Mouse (Mus musculus): ENCODE measurements around the gene Hoxd12.

The Hoxd12 gene

GRCm38 (mm10) chr2:74674881-74675665, at the start of gene Hoxd12:
TSS of gene Hoxd12 (plus strand) at chr2:74675013.
- DNase-seq, result no peak

- DNase-seq, result no peak
Measured at GRCm38 (mm10) chr2:74635412-74635811, 39.4 kb upstream of the Hoxd12 start.

DNA sequence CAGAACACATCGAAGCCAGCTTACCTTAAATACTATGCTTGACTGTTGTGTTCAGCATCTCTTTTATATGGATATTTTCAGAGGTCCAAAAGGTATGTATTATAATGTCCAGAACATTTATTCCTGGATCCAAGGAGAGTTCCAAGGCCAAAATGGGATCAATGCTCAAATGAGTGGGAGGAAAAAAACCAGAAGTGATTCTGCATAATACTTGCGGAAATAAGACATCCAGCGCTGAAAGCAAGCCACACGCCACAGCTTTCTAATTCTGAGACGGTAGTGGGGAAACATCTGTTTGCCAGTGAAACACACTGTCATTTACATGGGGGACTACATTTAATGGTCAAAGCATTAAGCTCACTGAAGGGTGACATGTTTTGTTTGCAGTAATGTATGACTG, 32.4 kb upstream of the Hoxd12 start:
- no peak for DNase-seq

DNA sequence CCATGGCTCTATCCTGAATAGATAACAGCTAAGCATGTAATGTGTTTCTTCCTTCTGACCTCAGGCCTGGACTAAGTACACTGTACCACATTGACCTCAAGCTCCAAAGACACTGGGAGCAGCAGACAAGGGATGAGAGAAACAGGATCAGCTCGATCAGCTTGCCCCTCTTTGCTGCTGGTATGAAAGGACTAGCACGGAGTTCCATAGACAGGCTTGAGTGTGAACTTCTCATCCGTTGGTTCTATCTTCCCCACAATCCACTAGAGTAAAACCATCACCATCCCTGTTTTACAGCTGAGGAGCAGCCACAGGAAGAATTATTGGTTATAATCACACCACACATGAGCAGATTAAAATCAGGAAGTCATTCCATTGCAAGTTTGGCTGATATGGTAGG, 29.2 kb upstream of the Hoxd12 start:
- no peak for DNase-seq

GRCm38 (mm10) chr2:74647082-74647864, 27.5 kb upstream of the Hoxd12 start:
- no peak for DNase-seq

DNA sequence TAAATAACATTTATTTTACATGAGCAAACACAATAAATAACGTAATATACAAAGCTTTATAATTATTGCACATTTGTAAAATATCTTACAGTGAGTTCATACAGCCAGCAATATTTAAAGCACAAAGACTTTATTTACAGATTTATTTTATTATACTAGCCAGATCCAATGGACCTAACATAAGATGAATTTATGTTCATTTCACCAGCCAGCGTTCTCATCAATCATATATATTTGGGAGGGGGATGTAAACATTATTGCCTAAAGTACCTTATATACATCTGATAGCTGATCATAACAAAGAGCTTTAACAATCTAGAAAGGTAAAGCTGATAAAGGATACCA, 21.8 kb upstream of the Hoxd12 start:
- peak in 1 of 2 experiments; percentile 4 for DNase-seq

DNA sequence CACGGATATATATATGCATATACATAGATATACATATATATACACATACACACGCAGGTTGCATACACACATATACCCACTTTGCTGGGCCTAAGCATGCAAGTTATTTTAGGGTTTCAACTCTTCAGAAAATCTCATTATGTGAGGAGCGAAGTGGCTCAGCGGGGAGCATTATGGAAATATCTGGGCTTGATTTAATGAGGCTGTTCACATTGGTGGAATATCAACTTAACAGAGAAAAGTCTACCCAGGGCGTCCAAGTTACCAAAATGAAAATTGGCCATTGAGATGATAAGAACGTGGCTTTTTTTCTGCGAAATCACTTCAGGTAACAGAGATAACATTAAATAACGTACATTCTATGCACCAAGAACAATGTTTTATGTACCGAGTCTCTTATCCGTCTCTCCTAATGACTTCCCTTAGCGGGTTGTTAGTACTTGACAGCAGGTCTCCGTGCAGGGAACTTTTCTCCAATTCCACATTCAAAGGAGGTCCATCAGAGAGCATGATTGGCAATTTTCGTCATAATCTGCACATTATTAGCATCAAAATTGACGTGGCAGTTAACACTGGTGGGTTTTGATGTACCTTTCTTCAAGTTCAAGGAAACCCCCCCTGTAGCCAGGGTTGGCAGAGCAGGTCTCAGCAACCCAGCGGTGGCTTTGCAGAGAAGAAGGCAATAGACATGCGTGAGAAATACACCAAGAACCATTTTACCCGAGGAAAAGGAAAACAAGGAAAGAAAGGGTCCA, 20.9 kb upstream of the Hoxd12 start:
- DNase-seq, result peak; percentile 12 to 40

DNA sequence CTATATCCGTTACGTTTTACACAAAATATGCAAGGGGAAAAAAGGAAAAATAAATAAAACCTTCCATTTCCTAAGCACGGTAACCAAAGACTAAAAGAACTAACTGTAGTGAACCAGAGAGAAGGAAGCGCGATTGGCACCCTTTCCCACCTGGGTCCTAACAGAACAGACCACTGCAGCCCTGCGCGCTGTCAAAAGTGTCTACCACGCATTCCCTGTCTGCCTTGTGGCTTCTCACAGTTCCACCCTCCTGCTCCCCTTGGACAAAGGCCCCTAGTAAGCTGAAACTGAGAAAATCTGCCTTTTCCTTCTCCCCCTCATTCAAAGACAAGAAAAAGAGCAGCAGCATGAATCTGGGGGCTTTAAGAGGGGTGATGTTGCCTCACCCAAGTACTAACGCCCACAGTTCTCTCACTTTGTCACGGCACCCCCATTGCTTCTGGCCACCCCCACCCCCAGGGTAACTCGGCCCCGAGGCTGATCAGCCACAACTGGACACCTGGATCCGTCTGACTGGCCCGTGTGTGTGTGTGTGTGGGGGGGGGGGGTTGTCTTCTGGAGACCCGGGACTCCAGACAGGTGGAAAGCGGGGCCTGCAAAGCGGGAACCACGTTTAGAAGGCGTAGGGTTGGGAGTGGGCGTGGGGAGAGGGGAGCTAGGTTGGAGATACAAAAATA, 19.9 kb upstream of the Hoxd12 start:
- peak; percentile 5 to 8 for DNase-seq

GRCm38 (mm10) chr2:74655420-74655781, 19.4 kb upstream of the Hoxd12 start:
- peak; percentile 28 to 48 for DNase-seq

- peak; percentile 19 to 41 for DNase-seq
Measured at GRCm38 (mm10) chr2:74655821-74656631, 18.8 kb upstream of the Hoxd12 start.

GRCm38 (mm10) chr2:74656632-74657021, 18.2 kb upstream of the Hoxd12 start:
- DNase-seq, result peak in 1 of 2 experiments; percentile 31

DNA sequence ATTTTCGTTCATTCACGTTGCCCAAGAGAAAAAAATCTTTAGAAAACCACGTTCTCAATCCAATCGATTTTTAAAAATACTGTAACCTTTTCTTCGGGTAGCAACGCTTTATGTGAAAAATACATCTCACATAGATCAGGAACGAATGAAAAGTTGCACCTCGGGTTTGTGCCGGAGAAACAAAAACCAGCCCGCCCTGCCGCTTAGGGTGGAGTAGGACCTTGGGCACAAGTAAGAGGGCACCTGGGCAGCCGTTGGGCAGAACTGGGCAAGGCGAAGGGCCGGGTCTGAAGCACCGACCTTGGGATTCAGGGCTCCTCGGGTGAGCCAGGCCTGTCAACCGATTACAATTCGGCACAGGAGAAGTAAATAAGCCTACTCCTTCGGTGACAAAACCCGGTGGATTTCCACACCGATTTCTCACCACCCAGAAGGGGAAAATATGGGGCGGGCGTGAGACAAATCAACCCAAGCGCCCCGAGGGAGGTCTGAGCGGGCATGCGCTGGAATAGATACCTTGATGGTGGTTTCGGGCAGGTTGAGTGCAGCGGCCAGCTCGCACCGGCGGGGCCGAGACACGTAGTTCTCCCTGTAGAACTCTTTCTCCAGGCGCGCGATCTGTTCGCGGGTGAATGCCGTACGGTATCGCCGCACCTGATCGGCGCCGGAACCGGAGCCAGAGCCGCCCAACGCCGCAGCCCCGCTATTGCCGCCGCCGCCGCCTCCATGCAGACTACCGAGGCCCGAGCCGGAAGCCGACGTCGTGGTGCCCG, 17.4 kb upstream of the Hoxd12 start:
- DNase-seq, result peak; percentile 35 to 54

DNA sequence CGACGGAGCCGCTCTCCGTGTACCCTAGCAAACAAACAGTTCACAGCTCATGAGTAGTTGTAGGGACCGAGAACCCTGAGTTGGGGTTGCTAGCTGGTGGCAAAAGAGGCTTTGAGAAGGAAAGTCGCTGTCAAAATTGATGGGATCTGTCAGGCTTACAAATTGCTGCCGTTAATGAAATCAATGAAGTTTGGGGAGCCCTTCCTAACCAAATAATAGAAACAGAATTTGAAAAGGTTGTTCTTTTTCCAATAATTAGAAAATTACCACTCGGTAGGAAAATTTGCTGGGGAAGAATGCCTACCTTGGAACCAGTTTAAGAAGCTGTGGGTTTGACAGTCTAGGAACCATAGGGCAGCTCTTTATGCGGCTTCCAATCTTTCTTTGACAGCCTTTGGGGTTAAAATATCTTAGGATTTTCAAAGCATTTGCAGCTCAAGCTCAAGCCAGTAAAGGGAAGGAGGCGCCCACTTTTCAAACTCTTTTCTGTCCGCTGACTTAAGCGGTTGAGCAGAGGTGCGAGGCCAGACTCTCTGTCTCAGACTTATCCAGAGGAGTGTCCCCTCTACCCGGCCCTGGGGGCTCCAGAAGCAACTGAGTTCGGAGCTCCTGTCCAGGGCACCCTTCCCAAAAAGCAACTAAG, 16.7 kb upstream of the Hoxd12 start:
- DNase-seq, result peak; percentile 16 to 35

- peak; percentile 25 to 48 for DNase-seq
Measured at GRCm38 (mm10) chr2:74658667-74659371, 16.0 kb upstream of the Hoxd12 start.

GRCm38 (mm10) chr2:74659507-74660005, 15.3 kb upstream of the Hoxd12 start, which contains the start of gene Evx2:
TSS of gene Evx2 (minus strand) at chr2:74659557.
- DNase-seq, result peak; percentile 17 to 42

DNA sequence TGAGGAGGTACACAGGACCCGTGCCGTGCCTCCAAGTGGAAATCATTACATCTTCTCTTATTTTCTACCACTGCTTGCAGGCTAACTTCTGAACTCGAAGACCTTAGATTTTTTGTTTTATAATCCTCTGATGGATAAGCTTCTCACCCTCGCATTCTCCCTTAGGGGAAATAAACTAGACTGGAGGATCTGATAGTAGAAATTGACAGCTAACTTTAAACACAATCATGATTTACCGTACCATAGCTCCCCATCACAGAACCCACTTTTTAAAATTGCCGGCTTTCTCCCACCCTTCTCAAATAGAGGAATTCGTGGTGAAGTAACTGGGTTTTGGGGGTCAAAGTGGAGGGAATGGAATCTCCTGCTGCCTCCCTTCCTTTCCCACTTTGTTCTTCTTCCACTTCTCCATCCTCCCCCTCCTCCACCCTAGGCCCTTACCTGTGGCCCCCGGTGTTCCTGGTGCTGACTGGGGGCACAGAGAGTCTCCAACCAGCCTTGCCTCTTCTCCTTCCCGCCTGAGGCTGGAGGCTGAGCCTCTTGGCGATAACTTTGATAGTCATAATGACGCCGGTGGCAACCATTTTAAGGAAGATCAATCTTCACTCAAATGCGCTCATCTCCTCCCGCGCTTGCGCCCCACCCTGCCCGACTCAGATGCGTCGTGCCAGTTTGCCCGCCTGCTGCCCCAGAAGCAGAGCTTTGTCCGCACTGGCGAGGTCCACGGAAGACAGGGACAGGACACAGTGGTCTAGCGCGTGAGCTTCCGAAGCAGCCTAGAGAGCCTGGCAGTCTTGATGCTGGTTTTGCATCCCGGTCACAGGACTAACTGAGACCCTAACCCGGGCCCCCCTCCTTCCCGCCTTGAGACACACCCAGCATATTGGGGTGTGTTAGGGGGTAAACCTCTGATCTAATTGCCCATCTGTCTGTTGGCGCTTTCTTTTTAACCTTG, 14.1 kb upstream of the Hoxd12 start:
- DNase-seq, result peak in 1 of 2 experiments; percentile 19

GRCm38 (mm10) chr2:74661685-74662084, 13.1 kb upstream of the Hoxd12 start:
- peak; percentile 62 to 70 for DNase-seq

GRCm38 (mm10) chr2:74663291-74663925, 11.4 kb upstream of the Hoxd12 start:
- peak; percentile 81 to 82 for DNase-seq

Data from cerebellum, postnatal 14 days (tissue).